In genomic region chr5:44729646-44730310, GRCm38 (mm10) we compare ENCODE assay signal across 30 mouse cellular contexts.
DNase-seq lines count a peak whose midpoint lies in the region; ATAC-seq and TF ChIP-seq lines count a peak whose summit lies in the region.
"Had no signal": no experiment of that assay in that cellular context is flagged by ENCODE, and none has a peak within 500 bp of the region (broad histone marks: within the 10 kb centered on the region; RNA-seq: fewer than 3 reads in every experiment).

No protein-coding gene starts in this region.

- DNase-seq in forebrain, postnatal 0 days, result peak; percentile 26
- no peak for DNase-seq in forebrain, embryonic 11.5 days (ENCODE audit: low spot score)
- DNase-seq in midbrain, embryonic 11.5 days (ENCODE audit: low spot score, missing footprints), result peak; percentile 56
- no peak for DNase-seq in midbrain, embryonic 10.5 days (ENCODE audit: low spot score)
- DNase-seq in 416B (ENCODE audit: low read depth), result peak; percentile 22
- peak; percentile 19 for DNase-seq in telencephalon, adult 2 months (ENCODE audit: low read depth, low spot score)
- no peak for DNase-seq in ovary, postnatal 36 days (ENCODE audit: low spot score)
- DNase-seq: adrenal gland, postnatal 10 days; adrenal gland, postnatal 36 days; B cell, adult 2 months; cerebellum, adult 11 months; cerebellum, adult 2 months; cerebellum, adult 9-11 months; cerebellum, postnatal 25 days; gastrocnemius, postnatal 10 days; gastrocnemius, postnatal 36 days; heart, postnatal 10 days; heart, postnatal 36 days had no signal

- ATAC-seq in forebrain, postnatal 0 days, result peak; percentile 42
- ATAC-seq in forebrain, embryonic 11.5 days (replicated peaks; ENCODE audit: low FRiP score), result no peak
- no peak for ATAC-seq in midbrain, embryonic 11.5 days (ENCODE audit: low FRiP score)
- ATAC-seq: forebrain, embryonic 15.5 days; hindbrain, postnatal 0 days; Patski had no signal

- H3K4me1 ChIP-seq in forebrain, postnatal 0 days (ENCODE audit: insufficient read depth), result no peaks in the 10 kb centered on the region
- peaks cover 3% of the 10 kb centered on the region; the same call in 1 of the 2 replicates for H3K4me1 ChIP-seq in forebrain, embryonic 11.5 days (replicated peaks; ENCODE audit: control insufficient read depth, insufficient read depth, low read length)
- no peaks in the 10 kb centered on the region for H3K4me1 ChIP-seq in midbrain, embryonic 11.5 days (ENCODE audit: control insufficient read depth, insufficient read depth, low read length)
- H3K4me1 ChIP-seq in midbrain, embryonic 10.5 days, result 0 out of 2 replicates have a peak, but pooled peaks cover 7% of the 10 kb centered on the region
- H3K4me1 ChIP-seq: embryonic facial prominence, embryonic 15.5 days; heart, embryonic 15.5 days had no signal

- H3K27ac ChIP-seq in forebrain, postnatal 0 days (ENCODE audit: low read depth, low read length), result no peak overlapping the region
- no peak overlapping the region for H3K27ac ChIP-seq in forebrain, embryonic 11.5 days (ENCODE audit: low read depth, low read length)
- no peak overlapping the region for H3K27ac ChIP-seq in midbrain, embryonic 11.5 days (ENCODE audit: low read depth, low read length)
- H3K27ac ChIP-seq in midbrain, embryonic 10.5 days (replicated peaks), result no peak overlapping the region
- H3K27ac ChIP-seq: embryonic facial prominence, embryonic 12.5 days; embryonic facial prominence, embryonic 15.5 days; forebrain, embryonic 12.5 days; forebrain, embryonic 15.5 days; heart, embryonic 15.5 days; hindbrain, embryonic 10.5 days; hindbrain, embryonic 14.5 days; hindbrain, postnatal 0 days had no signal

- TF ChIP-seq CTCF in forebrain, postnatal 0 days (IDR thresholded peaks at IDR 0.05; ENCODE audit: low read depth), result no peak

- no peak overlapping the region for H3K4me2 ChIP-seq in forebrain, postnatal 0 days (ENCODE audit: low read depth)
- no peak overlapping the region for H3K4me2 ChIP-seq in forebrain, embryonic 11.5 days (ENCODE audit: low read depth, low read length, severe bottlenecking)
- H3K4me2 ChIP-seq in midbrain, embryonic 11.5 days, result no peak overlapping the region
- H3K4me2 ChIP-seq: embryonic facial prominence, embryonic 12.5 days; embryonic facial prominence, embryonic 15.5 days; forebrain, embryonic 12.5 days; forebrain, embryonic 15.5 days; heart, embryonic 12.5 days; heart, embryonic 15.5 days; hindbrain, embryonic 14.5 days had no signal

- H3K36me3 ChIP-seq in forebrain, postnatal 0 days (ENCODE audit: insufficient read depth), result no peaks in the 10 kb centered on the region
- H3K36me3 ChIP-seq in forebrain, embryonic 11.5 days (ENCODE audit: control insufficient read depth, insufficient read depth, low read length), result no peaks in the 10 kb centered on the region
- no peaks in the 10 kb centered on the region for H3K36me3 ChIP-seq in midbrain, embryonic 11.5 days (ENCODE audit: control insufficient read depth, insufficient read depth, low read length)
- H3K36me3 ChIP-seq in midbrain, embryonic 10.5 days, result no peaks in the 10 kb centered on the region
- H3K36me3 ChIP-seq: embryonic facial prominence, embryonic 12.5 days; embryonic facial prominence, embryonic 15.5 days; forebrain, embryonic 12.5 days; forebrain, embryonic 15.5 days; G1E; heart, embryonic 12.5 days; heart, embryonic 15.5 days; hindbrain, embryonic 10.5 days had no signal

- 53% methylated on average over 8 of the region's 8 CpGs for WGBS in forebrain, postnatal 0 days
- WGBS in forebrain, embryonic 11.5 days, result 84% methylated on average over 8 of the region's 8 CpGs
- 88% methylated on average over 8 of the region's 8 CpGs for WGBS in midbrain, embryonic 11.5 days
- 81% methylated on average over 8 of the region's 8 CpGs for whole genome bisulfite sequencing in midbrain, embryonic 10.5 days

- no peaks in the 10 kb centered on the region for H3K9me3 ChIP-seq in forebrain, postnatal 0 days (ENCODE audit: low read length)
- no peaks in the 10 kb centered on the region for H3K9me3 ChIP-seq in forebrain, embryonic 11.5 days (ENCODE audit: control insufficient read depth, low read length)
- H3K9me3 ChIP-seq in midbrain, embryonic 11.5 days (ENCODE audit: control insufficient read depth, low read length), result no peaks in the 10 kb centered on the region
- H3K9me3 ChIP-seq in midbrain, embryonic 10.5 days (replicated peaks), result no peaks in the 10 kb centered on the region
- H3K9me3 ChIP-seq: embryonic facial prominence, embryonic 12.5 days; embryonic facial prominence, embryonic 15.5 days; forebrain, embryonic 12.5 days; forebrain, embryonic 15.5 days; G1E; heart, embryonic 12.5 days; heart, embryonic 15.5 days; hindbrain, embryonic 10.5 days had no signal

- no peaks in the 10 kb centered on the region for H3K27me3 ChIP-seq in forebrain, postnatal 0 days (ENCODE audit: insufficient read depth, low read length)
- no peaks in the 10 kb centered on the region for H3K27me3 ChIP-seq in forebrain, embryonic 11.5 days (ENCODE audit: control insufficient read depth, insufficient read depth, low read length)
- no peaks in the 10 kb centered on the region for H3K27me3 ChIP-seq in midbrain, embryonic 11.5 days (ENCODE audit: control insufficient read depth, insufficient read depth, low read length)
- no peaks in the 10 kb centered on the region for H3K27me3 ChIP-seq in midbrain, embryonic 10.5 days (ENCODE audit: low read depth, poor library complexity, severe bottlenecking)
- H3K27me3 ChIP-seq: CH12.LX; embryonic facial prominence, embryonic 12.5 days; embryonic facial prominence, embryonic 15.5 days; forebrain, embryonic 12.5 days; forebrain, embryonic 15.5 days; heart, embryonic 12.5 days; heart, embryonic 15.5 days had no signal

- no peak overlapping the region for H3K9ac ChIP-seq in forebrain, postnatal 0 days
- no peak overlapping the region for H3K9ac ChIP-seq in forebrain, embryonic 11.5 days (ENCODE audit: low read length)
- no peak overlapping the region for H3K9ac ChIP-seq in midbrain, embryonic 11.5 days (ENCODE audit: low read length)
- H3K9ac ChIP-seq: embryonic facial prominence, embryonic 12.5 days; embryonic facial prominence, embryonic 15.5 days; forebrain, embryonic 12.5 days; forebrain, embryonic 15.5 days; heart, embryonic 12.5 days; heart, embryonic 15.5 days; hindbrain, embryonic 14.5 days had no signal

- no peak overlapping the region for H3K4me3 ChIP-seq in forebrain, postnatal 0 days (ENCODE audit: low read depth, low read length)
- no peak overlapping the region for H3K4me3 ChIP-seq in forebrain, embryonic 11.5 days (ENCODE audit: low read depth, low read length)
- no peak overlapping the region for H3K4me3 ChIP-seq in midbrain, embryonic 11.5 days (ENCODE audit: low read depth, low read length)
- H3K4me3 ChIP-seq in midbrain, embryonic 10.5 days, result no peak overlapping the region
- H3K4me3 ChIP-seq: embryonic facial prominence, embryonic 12.5 days; embryonic facial prominence, embryonic 15.5 days; forebrain, embryonic 12.5 days; forebrain, embryonic 15.5 days; heart, embryonic 12.5 days; heart, embryonic 15.5 days; hindbrain, embryonic 10.5 days had no signal

Comparison
In these comparisons a context has a peak if more than half of its experiments do, and no peak if none do; other contexts are left out.
1. DNase-seq: peak in forebrain, postnatal 0 days (single experiment), midbrain, embryonic 11.5 days (single experiment), 416B (single experiment) and telencephalon, adult 2 months (single experiment); none in forebrain, embryonic 11.5 days (single experiment), midbrain, embryonic 10.5 days (single experiment) and ovary, postnatal 36 days (single experiment).